Mouse (Mus musculus) Patski (cell line): ENCODE data around the gene Bicra. TPM values are rescaled to one million over a fixed set of nuclear protein-coding genes. Genes with fewer than 3 reads are reported as not detected.

Source experiments
- ATAC-seq: fragments of 100-300 bp; one replicate; pipeline ENCODE4 v1.8.0; 2021
- CTCF ChIA-PET: fragments of 350-600 bp; sonication (Branson Sonifier 250); formaldehyde crosslinking; loops from one replicate; lab custom pipeline; 2022; ENCODE audit warnings: inconsistent platforms; lab: Charles Lee
- POLR2A ChIA-PET: fragments of 350-600 bp; sonication (Branson Sonifier 250); formaldehyde crosslinking; loops from one replicate; lab custom pipeline; 2022; ENCODE audit warnings: antibody characterized with exemption, inconsistent platforms; lab: Charles Lee
- DNase-seq: peaks from one replicate; pipeline ENCODE4 v3.0.0-alpha.2; 2011; ENCODE audit warnings: low read depth, low spot score
- H3K27me3 ChIP-seq: fragments of 371-371 bp; one replicate; pipeline ENCODE4 v1.5.1; 2021
- CTCF ChIP-seq: fragments of 100-300 bp; IDR thresholded peaks from one replicate; pipeline ENCODE4 v1.5.1; 2021
- in situ Hi-C: fragments of 300-500 bp; cut with MboI; formaldehyde crosslinking; loops from 3 replicates; pipeline ENCODE4 v1.11.1; 2018; ENCODE audit warnings: low pct_unique_long_range_greater_than_20kb, mixed read lengths
- polyA plus RNA-seq: library from polyadenylated mRNA; unstranded; gene quantifications from one replicate; pipeline ENCODE4 v1.2.3, GENCODE M21; 2021

The Bicra gene
- polyA plus RNA-seq, 1 experiment from 2014 or later: 10.8 TPM

DNA sequence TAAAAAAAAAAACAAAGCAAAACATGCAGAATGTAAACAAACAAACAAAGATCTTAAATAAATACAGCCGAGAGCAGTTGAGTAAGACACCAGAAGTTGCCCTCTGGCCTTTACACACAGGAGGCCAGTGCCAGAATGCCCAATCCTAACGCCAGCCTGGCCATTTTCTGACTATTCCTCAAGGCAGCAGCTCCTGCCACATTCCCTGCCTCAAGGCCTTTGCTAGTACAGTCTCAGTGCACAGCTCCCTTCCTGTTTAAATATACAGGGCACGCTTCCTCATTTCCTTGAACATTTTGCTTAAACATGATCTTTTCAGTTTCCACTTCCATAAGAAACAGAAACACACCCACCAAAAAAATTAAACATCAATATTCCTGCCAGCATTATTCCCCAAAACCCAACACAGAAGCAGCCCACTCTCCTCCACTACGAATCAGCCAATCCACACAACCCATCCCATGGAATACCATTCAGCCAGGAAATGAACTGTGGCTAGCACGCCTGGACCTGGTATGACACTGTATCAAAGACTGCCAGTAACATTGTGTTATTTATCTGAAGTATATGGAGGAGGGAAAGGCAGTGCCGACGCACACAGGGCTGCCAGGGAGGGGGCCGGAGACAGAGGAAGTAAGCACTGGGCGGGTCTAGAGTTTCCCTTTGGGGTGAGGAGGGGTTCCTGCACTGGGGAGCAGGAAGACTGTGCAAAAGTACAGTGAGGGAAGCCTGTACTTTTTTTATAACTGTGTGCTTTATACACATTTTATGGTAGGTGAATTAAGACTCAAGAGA, 29.5 kb downstream of the Bicra start:
- no peak for TF ChIP-seq CTCF
- ATAC-seq: no peak

DNA sequence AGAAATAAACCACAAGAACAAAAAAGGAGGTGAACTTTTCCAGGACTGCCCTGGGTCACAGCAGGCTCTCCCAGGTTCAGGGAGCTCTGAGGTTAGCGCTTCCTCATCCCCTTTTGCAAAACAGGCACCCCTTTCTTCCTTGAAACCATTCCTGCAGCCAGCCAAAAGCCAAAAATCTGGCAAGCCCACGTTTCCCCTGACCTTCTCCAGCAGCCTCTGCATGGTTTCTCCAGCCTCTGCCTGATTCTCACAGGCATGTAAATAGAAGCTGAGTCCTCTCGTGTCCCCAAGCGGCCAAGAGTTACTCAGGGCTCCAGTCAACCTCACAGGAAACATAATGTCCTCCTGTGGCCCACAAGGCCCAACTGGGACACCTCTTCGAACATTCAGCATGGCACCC, 32.3 kb downstream of the Bicra start:
- POLR2A ChIA-PET: no interaction called here
- H3K27me3 ChIP-seq: no peaks in the 10 kb centered on the region
- no peak for TF ChIP-seq CTCF
- in situ Hi-C loops: no loop called here
- ATAC-seq (no peak), DNase-seq (no peak)
- CTCF ChIA-PET: interaction anchor here (1.2 to 2.9 kb wide), 2 partner anchors 16 to 36 kb away, joined by 3 to 9 read pairs; no protein-coding TSS in a partner anchor

More for the DNA sequence above, 29.5 kb downstream of the Bicra start:
- ChIA-PET CTCF (interaction anchor here (0.9 kb wide), 1 partner anchor 35 kb away, joined by 3 read pairs; no protein-coding TSS in a partner anchor), POLR2A (no interaction called here)
- DNase-seq: no peak
- no peaks in the 10 kb centered on the region for H3K27me3 ChIP-seq
- in situ Hi-C loops: no loop called here

- DNase-seq (no peak), ATAC-seq (no peak)
- ChIA-PET CTCF (interaction anchor here (1.2 to 2.9 kb wide), 2 partner anchors 17 to 37 kb away, joined by 3 to 9 read pairs; no protein-coding TSS in a partner anchor), POLR2A (no interaction called here)
- no peaks in the 10 kb centered on the region for H3K27me3 ChIP-seq
- no peak for TF ChIP-seq CTCF
- in situ Hi-C loops: no loop called here
Measured at GRCm38 (mm10) chr7:16014521-16015175, 33.1 kb downstream of the Bicra start.

DNA sequence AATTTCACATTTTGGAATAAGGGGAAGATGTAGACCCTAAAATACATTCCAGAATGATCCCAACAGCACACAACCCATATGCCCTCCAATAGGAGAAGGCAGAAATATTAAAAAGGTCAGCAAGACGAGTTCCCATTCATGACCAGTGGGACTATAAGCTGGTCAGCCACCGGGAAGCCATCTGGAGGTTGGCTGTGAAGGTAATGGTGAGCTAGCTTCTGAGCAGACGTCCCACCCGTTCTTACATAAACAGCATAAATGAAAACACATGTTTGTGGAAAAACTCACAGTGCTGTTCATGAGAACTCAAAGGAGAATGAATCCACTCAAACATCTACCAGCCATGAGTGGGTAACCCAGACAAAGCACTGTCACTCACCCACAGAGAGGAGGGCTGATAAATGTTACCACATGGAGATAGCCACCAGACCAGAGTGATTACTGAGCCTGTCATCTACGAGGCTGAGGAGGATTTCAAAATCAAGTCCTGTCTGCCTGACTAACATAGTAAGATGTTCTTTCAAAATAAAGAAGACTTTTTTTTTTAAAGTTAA, 33.9 kb downstream of the Bicra start:
- ChIA-PET CTCF (no interaction called here), POLR2A (interaction anchor here (0.6 kb wide), 1 partner anchor 20 kb away, joined by 3 read pairs; no protein-coding TSS in a partner anchor)
- H3K27me3 ChIP-seq: no peaks in the 10 kb centered on the region
- ATAC-seq: no peak
- DNase-seq: no peak
- TF ChIP-seq CTCF: no peak
- in situ Hi-C loops: no loop called here

GRCm38 (mm10) chr7:16012576-16013263, 35.0 kb downstream of the Bicra start:
- no peak for ATAC-seq
- in situ Hi-C loops: no loop called here
- TF ChIP-seq CTCF: no peak
- CTCF ChIA-PET: interaction anchor here (1.3 kb wide), 1 partner anchor 40 kb away, joined by 3 read pairs; no protein-coding TSS in a partner anchor
- POLR2A ChIA-PET: no interaction called here
- no peak for DNase-seq
- no peaks in the 10 kb centered on the region for H3K27me3 ChIP-seq

- ChIA-PET CTCF (interaction anchor here (1.3 kb wide), 1 partner anchor 41 kb away, joined by 3 read pairs; no protein-coding TSS in a partner anchor), POLR2A (no interaction called here)
- no peak for TF ChIP-seq CTCF
- no peaks in the 10 kb centered on the region for H3K27me3 ChIP-seq
- no peak for DNase-seq
- in situ Hi-C loops: no loop called here
- no peak for ATAC-seq
Measured at GRCm38 (mm10) chr7:16011418-16012085, 36.2 kb downstream of the Bicra start.

- in situ Hi-C loops: no loop called here
- no peak for TF ChIP-seq CTCF
- no peak for DNase-seq
- ATAC-seq: no peak
- CTCF ChIA-PET: no interaction called here
- POLR2A ChIA-PET: no interaction called here
- no peaks in the 10 kb centered on the region for H3K27me3 ChIP-seq
Measured at GRCm38 (mm10) chr7:16010649-16011048, 37.1 kb downstream of the Bicra start.

DNA sequence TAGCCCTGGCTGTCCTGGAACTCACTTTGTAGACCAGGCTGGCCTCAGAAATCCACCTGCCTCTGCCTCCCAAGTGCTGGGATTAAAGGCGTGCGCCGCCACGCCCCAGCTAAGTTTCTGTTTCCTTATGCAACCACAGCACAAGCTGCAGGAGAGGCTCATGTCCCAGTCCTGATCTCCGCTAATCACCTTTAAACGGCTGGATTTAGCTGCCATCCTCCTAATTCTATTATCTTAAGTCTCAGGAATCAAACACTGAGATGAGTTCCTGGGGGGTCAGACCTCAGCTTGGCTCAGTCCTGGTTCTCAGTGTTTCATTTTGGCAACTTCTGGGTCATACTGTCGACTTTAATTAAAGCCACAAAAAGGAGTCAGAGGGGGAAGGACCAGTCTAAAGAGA, 38.1 kb downstream of the Bicra start:
- in situ Hi-C loops: no loop called here
- DNase-seq (no peak), ATAC-seq (no peak)
- ChIA-PET CTCF (interaction anchor here (1.1 kb wide), 1 partner anchor 15 kb away, joined by 3 read pairs; no protein-coding TSS in a partner anchor), POLR2A (no interaction called here)
- no peaks in the 10 kb centered on the region for H3K27me3 ChIP-seq
- TF ChIP-seq CTCF: no peak

- DNase-seq (no peak), ATAC-seq (no peak)
- TF ChIP-seq CTCF: no peak
- in situ Hi-C loops: no loop called here
- ChIA-PET CTCF (interaction anchor here (1.7 kb wide), 1 partner anchor 47 kb away, joined by 6 read pairs; no protein-coding TSS in a partner anchor), POLR2A (no interaction called here)
- no peaks in the 10 kb centered on the region for H3K27me3 ChIP-seq
Measured at GRCm38 (mm10) chr7:16005020-16005419, 42.7 kb downstream of the Bicra start.
